Mouse (Mus musculus): ENCODE data around the gene Parp8.

GRCm38 (mm10) chr13:117028221-117028620 is 2.9 kb upstream of the Parp8 start:
- no peak for TF ChIP-seq EP300 (IDR thresholded peaks at IDR 0.05; ENCODE audit: low read length)
- no peak for TF ChIP-seq NRF1 (IDR thresholded peaks at IDR 0.05; ENCODE audit: low read depth, low read length)
- TF ChIP-seq CTCF (conservative IDR thresholded peaks at IDR 0.05 in 1 of 2, IDR thresholded peaks at IDR 0.05 in 1 of 2; ENCODE audit: low read depth in 2 of 2, low read length in 2 of 2): no peak
- no peak for TF ChIP-seq CHD1 (IDR thresholded peaks at IDR 0.05; ENCODE audit: low read depth, low read length)
- no peak for TF ChIP-seq POLR2A (IDR thresholded peaks at IDR 0.05; ENCODE audit: low read depth, low read length)
- TF ChIP-seq RCOR1 (conservative IDR thresholded peaks at IDR 0.05; ENCODE audit: low read depth, low read length): no peak
- TF ChIP-seq JUND (conservative IDR thresholded peaks at IDR 0.05; ENCODE audit: low read depth, low read length): no peak
- TF ChIP-seq BHLHE40 (IDR thresholded peaks at IDR 0.05; ENCODE audit: low read depth, low read length): 0 out of 2 replicates have a peak, but pooled peaks have one; percentile 13
- no peak for TF ChIP-seq SMC3 (IDR thresholded peaks at IDR 0.05; ENCODE audit: low read depth, low read length)
- TF ChIP-seq MAFK (IDR thresholded peaks at IDR 0.05; ENCODE audit: insufficient replicate concordance, low read length): no peak
- no peak for TF ChIP-seq HCFC1 (IDR thresholded peaks at IDR 0.05; ENCODE audit: low read depth, low read length)
- no peak for TF ChIP-seq NELFE (IDR thresholded peaks at IDR 0.05; ENCODE audit: low read depth, low read length)
- no peak for TF ChIP-seq MYC (IDR thresholded peaks at IDR 0.05; ENCODE audit: low read depth, low read length)
- no peak for TF ChIP-seq ZC3H11A (IDR thresholded peaks at IDR 0.05; ENCODE audit: low read depth, low read length)
